Mouse (Mus musculus) naive thymus-derived CD4-positive, alpha-beta T cell, adult 5 months (primary cell): ENCODE measurements around the gene Inpp4b. TPM values are rescaled to one million over a fixed set of nuclear protein-coding genes. Genes with fewer than 3 reads are reported as not detected.

ENCODE experiments used
- polyA plus RNA-seq: library from polyadenylated mRNA; unstranded; fragments of 100-300 nt; shearing (Covaris generic); gene quantifications from one replicate; pipeline ENCODE4 v1.2.1, GENCODE M21; 2017

Inpp4b gene
- polyA plus RNA-seq, result 582 TPM

GRCm38 (mm10) chr8:81342236-81342998, at the start of gene Inpp4b:
Gene Inpp4b, plus strand, starts transcription at chr8:81342556.

